Mouse (Mus musculus) liver, embryonic 12.5 days (tissue): ENCODE measurements around the gene Map7. TPM values are rescaled to one million over a fixed set of nuclear protein-coding genes. Genes with fewer than 3 reads are reported as not detected.

Experiments used
- ATAC-seq: fragments of 200-750 bp; cut with Nextera tagmentation; 2 replicates; pipeline ENCODE4 v1.8.0; 2017; ENCODE audit warnings: moderate number of reproducible peaks, mild to moderate bottlenecking, moderate library complexity
- H3K27ac ChIP-seq: fragments of 300-500 bp; sonication (generic); 2 replicates; pipeline ENCODE4 v1.5.1; 2016; ENCODE audit warnings: mild to moderate bottlenecking
- H3K27me3 ChIP-seq: fragments of 300-500 bp; sonication (generic); replicated peaks from 2 replicates; pipeline ENCODE4 v1.6.1; 2016; ENCODE audit warnings: mild to moderate bottlenecking, moderate library complexity
- H3K36me3 ChIP-seq: fragments of 300-500 bp; sonication (generic); 2 replicates; pipeline ENCODE4 v1.6.1; 2016; ENCODE audit warnings: mild to moderate bottlenecking, moderate library complexity
- H3K4me1 ChIP-seq: fragments of 300-500 bp; sonication (generic); 2 replicates; pipeline ENCODE4 v1.6.1; 2016
- H3K4me2 ChIP-seq: fragments of 300-500 bp; sonication (generic); 2 replicates; pipeline ENCODE4 v1.6.1; 2016; ENCODE audit warnings: mild to moderate bottlenecking, moderate library complexity
- H3K4me3 ChIP-seq: fragments of 300-500 bp; sonication (generic); 2 replicates; pipeline ENCODE4 v1.5.1; 2016; ENCODE audit warnings: mild to moderate bottlenecking, moderate library complexity
- H3K9ac ChIP-seq: fragments of 300-500 bp; sonication (generic); 2 replicates; pipeline ENCODE4 v1.6.1; 2016; ENCODE audit warnings: mild to moderate bottlenecking, moderate library complexity
- H3K9me3 ChIP-seq: fragments of 300-500 bp; sonication (generic); replicated peaks from 2 replicates; pipeline ENCODE4 v1.6.1; 2016; ENCODE audit warnings: mild to moderate bottlenecking, moderate library complexity
- WGBS: fragments of 180-500 bp; shearing (Covaris S2); methylation state at CpG from one replicate; pipeline ENCODE4 v1.1.7; 2016; ENCODE audit not compliant: insufficient replicate concordance; 5-methylcytosine and 5-hydroxymethylcytosine counted together
- polyA plus RNA-seq: library from polyadenylated mRNA; unstranded; fragments of >200 nt; fragmentation: Nextera tagmentation; extraction: Ambion mirVana; gene quantifications from 2 replicates; pipeline ENCODE4 v1.2.1, GENCODE M21; 2016

Map7 gene
- polyA plus RNA-seq, 1 experiment from 2014 or later: 6.6 TPM

- 47% methylated on average over 8 of the region's 8 CpGs for WGBS
These were observed 71.3 kb downstream of the Map7 start for GRCm38 (mm10) chr10:20219538-20219937.

GRCm38 (mm10) chr10:20220443-20221071, 72.3 kb downstream of the Map7 start:
- H3K27me3 ChIP-seq: no peaks in the 10 kb centered on the region
- no peak overlapping the region for H3K9ac ChIP-seq
- H3K9me3 ChIP-seq: no peaks in the 10 kb centered on the region
- ATAC-seq: no peak
- H3K4me3 ChIP-seq: no peak overlapping the region
- no peaks in the 10 kb centered on the region for H3K36me3 ChIP-seq
- H3K4me2 ChIP-seq: no peak overlapping the region
- no peaks in the 10 kb centered on the region; the same call in 1 of the 2 replicates for H3K4me1 ChIP-seq
- WGBS: 65% methylated on average over 10 of the region's 10 CpGs
- no peak overlapping the region for H3K27ac ChIP-seq

More at GRCm38 (mm10) chr10:20219538-20219937, 71.3 kb downstream of the Map7 start:
- no peaks in the 10 kb centered on the region for H3K27me3 ChIP-seq
- H3K27ac ChIP-seq: no peak overlapping the region
- no peak overlapping the region for H3K9ac ChIP-seq
- ATAC-seq: no peak
- H3K4me3 ChIP-seq: no peak overlapping the region
- H3K4me1 ChIP-seq: no peaks in the 10 kb centered on the region
- H3K9me3 ChIP-seq: no peaks in the 10 kb centered on the region
- no peak overlapping the region for H3K4me2 ChIP-seq
- no peaks in the 10 kb centered on the region for H3K36me3 ChIP-seq

- 82% methylated on average over 4 of the region's 4 CpGs for WGBS
- Histone ChIP-seq H3K4me2 (no peak overlapping the region), H3K27me3 (no peaks in the 10 kb centered on the region), H3K36me3 (no peaks in the 10 kb centered on the region), H3K4me1 (no peaks in the 10 kb centered on the region; the same call in 1 of the 2 replicates), H3K27ac (no peak overlapping the region), H3K9ac (no peak overlapping the region), H3K4me3 (no peak overlapping the region), H3K9me3 (no peaks in the 10 kb centered on the region)
- ATAC-seq: no peak
These were observed 73.7 kb downstream of the Map7 start for GRCm38 (mm10) chr10:20222011-20222410.

GRCm38 (mm10) chr10:20226728-20227127, 78.5 kb downstream of the Map7 start:
- H3K4me3 ChIP-seq: no peak overlapping the region
- peaks cover 5% of the 10 kb centered on the region for H3K4me1 ChIP-seq
- H3K9me3 ChIP-seq: no peaks in the 10 kb centered on the region
- WGBS: 73% methylated on average over 4 of the region's 4 CpGs
- no peaks in the 10 kb centered on the region for H3K27me3 ChIP-seq
- H3K27ac ChIP-seq: no peak overlapping the region
- no peak overlapping the region for H3K4me2 ChIP-seq
- no peak overlapping the region for H3K9ac ChIP-seq
- H3K36me3 ChIP-seq: no peaks in the 10 kb centered on the region
- no peak for ATAC-seq

GRCm38 (mm10) chr10:20230026-20230425, 81.8 kb downstream of the Map7 start:
- Histone ChIP-seq H3K9ac (no peak overlapping the region), H3K4me3 (no peak overlapping the region), H3K4me2 (no peak overlapping the region), H3K27me3 (no peaks in the 10 kb centered on the region), H3K4me1 (peaks cover 10% of the 10 kb centered on the region), H3K36me3 (no peaks in the 10 kb centered on the region), H3K27ac (no peak overlapping the region), H3K9me3 (no peaks in the 10 kb centered on the region)
- ATAC-seq: no peak
- WGBS: 56% methylated on average over 5 of the region's 5 CpGs

GRCm38 (mm10) chr10:20233451-20233850, 85.2 kb downstream of the Map7 start:
- peaks cover 10% of the 10 kb centered on the region for H3K4me1 ChIP-seq
- WGBS: 53% methylated on average over 10 of the region's 10 CpGs
- no peak overlapping the region for H3K4me2 ChIP-seq
- ATAC-seq: no peak
- no peak overlapping the region for H3K27ac ChIP-seq
- no peaks in the 10 kb centered on the region for H3K36me3 ChIP-seq
- no peak overlapping the region for H3K4me3 ChIP-seq
- H3K9me3 ChIP-seq: no peaks in the 10 kb centered on the region
- no peaks in the 10 kb centered on the region for H3K27me3 ChIP-seq
- no peak overlapping the region for H3K9ac ChIP-seq

- H3K27ac ChIP-seq: no peak overlapping the region
- H3K9ac ChIP-seq: no peak overlapping the region
- no peak overlapping the region for H3K4me2 ChIP-seq
- H3K9me3 ChIP-seq: no peaks in the 10 kb centered on the region
- ATAC-seq: no peak
- H3K4me3 ChIP-seq: no peak overlapping the region
- peaks cover 10% of the 10 kb centered on the region for H3K4me1 ChIP-seq
- H3K27me3 ChIP-seq: no peaks in the 10 kb centered on the region
- WGBS: 40% methylated on average over 4 of the region's 4 CpGs
- no peaks in the 10 kb centered on the region for H3K36me3 ChIP-seq
These were observed 86.2 kb downstream of the Map7 start for GRCm38 (mm10) chr10:20234466-20234865.

- no peak overlapping the region for H3K4me3 ChIP-seq
- no peak for ATAC-seq
- no peak overlapping the region for H3K9ac ChIP-seq
- H3K36me3 ChIP-seq: no peaks in the 10 kb centered on the region
- no peaks in the 10 kb centered on the region for H3K9me3 ChIP-seq
- H3K27me3 ChIP-seq: no peaks in the 10 kb centered on the region
- 66% methylated on average over 3 of the region's 3 CpGs for WGBS
- no peak overlapping the region for H3K27ac ChIP-seq
- H3K4me1 ChIP-seq: peaks cover 5% of the 10 kb centered on the region; the same call in 1 of the 2 replicates
- no peak overlapping the region for H3K4me2 ChIP-seq
These were observed 87.4 kb downstream of the Map7 start for GRCm38 (mm10) chr10:20235656-20236055.

- Histone ChIP-seq H3K9ac (no peak overlapping the region), H3K27me3 (no peaks in the 10 kb centered on the region), H3K4me3 (no peak overlapping the region), H3K36me3 (no peaks in the 10 kb centered on the region), H3K4me1 (peaks cover 5% of the 10 kb centered on the region; the same call in 1 of the 2 replicates), H3K27ac (no peak overlapping the region), H3K9me3 (no peaks in the 10 kb centered on the region), H3K4me2 (no peak overlapping the region)
- ATAC-seq: no peak
- WGBS: 55% methylated on average over 6 of the region's 6 CpGs
These were observed 88.0 kb downstream of the Map7 start for GRCm38 (mm10) chr10:20236241-20236640.

GRCm38 (mm10) chr10:20238281-20238680, 90.0 kb downstream of the Map7 start:
- no peak for ATAC-seq
- Histone ChIP-seq H3K9me3 (no peaks in the 10 kb centered on the region), H3K36me3 (no peaks in the 10 kb centered on the region), H3K4me1 (peaks cover 5% of the 10 kb centered on the region; the same call in 1 of the 2 replicates), H3K27ac (no peak overlapping the region), H3K9ac (no peak overlapping the region), H3K4me2 (no peak overlapping the region), H3K4me3 (no peak overlapping the region), H3K27me3 (no peaks in the 10 kb centered on the region)
- 64% methylated on average over 5 of the region's 5 CpGs for WGBS

GRCm38 (mm10) chr10:20240858-20241257, 92.6 kb downstream of the Map7 start:
- H3K9me3 ChIP-seq: no peaks in the 10 kb centered on the region
- no peaks in the 10 kb centered on the region for H3K36me3 ChIP-seq
- H3K27ac ChIP-seq: no peak overlapping the region
- H3K4me2 ChIP-seq: no peak overlapping the region
- ATAC-seq: no peak
- 80% methylated on average over 6 of the region's 6 CpGs for WGBS
- no peak overlapping the region for H3K9ac ChIP-seq
- no peaks in the 10 kb centered on the region for H3K4me1 ChIP-seq
- H3K27me3 ChIP-seq: no peaks in the 10 kb centered on the region
- H3K4me3 ChIP-seq: no peak overlapping the region

GRCm38 (mm10) chr10:20243321-20243720, 95.0 kb downstream of the Map7 start:
- Histone ChIP-seq H3K4me3 (no peak overlapping the region), H3K4me2 (no peak overlapping the region), H3K4me1 (no peaks in the 10 kb centered on the region), H3K9me3 (no peaks in the 10 kb centered on the region), H3K9ac (no peak overlapping the region), H3K27ac (no peak overlapping the region), H3K36me3 (no peaks in the 10 kb centered on the region), H3K27me3 (no peaks in the 10 kb centered on the region)
- ATAC-seq: no peak
- 72% methylated on average over 7 of the region's 7 CpGs for WGBS

- H3K27me3 ChIP-seq: no peaks in the 10 kb centered on the region
- H3K36me3 ChIP-seq: no peaks in the 10 kb centered on the region
- WGBS: 87% methylated on average over 11 of the region's 11 CpGs
- no peak overlapping the region for H3K27ac ChIP-seq
- no peak overlapping the region for H3K4me2 ChIP-seq
- H3K9ac ChIP-seq: no peak overlapping the region
- no peak for ATAC-seq
- no peaks in the 10 kb centered on the region for H3K4me1 ChIP-seq
- H3K4me3 ChIP-seq: no peak overlapping the region
- no peaks in the 10 kb centered on the region for H3K9me3 ChIP-seq
These were observed 96.8 kb downstream of the Map7 start for GRCm38 (mm10) chr10:20245082-20245481.
